ENCODE assay signal across 9 mouse cellular contexts in the genomic region with DNA sequence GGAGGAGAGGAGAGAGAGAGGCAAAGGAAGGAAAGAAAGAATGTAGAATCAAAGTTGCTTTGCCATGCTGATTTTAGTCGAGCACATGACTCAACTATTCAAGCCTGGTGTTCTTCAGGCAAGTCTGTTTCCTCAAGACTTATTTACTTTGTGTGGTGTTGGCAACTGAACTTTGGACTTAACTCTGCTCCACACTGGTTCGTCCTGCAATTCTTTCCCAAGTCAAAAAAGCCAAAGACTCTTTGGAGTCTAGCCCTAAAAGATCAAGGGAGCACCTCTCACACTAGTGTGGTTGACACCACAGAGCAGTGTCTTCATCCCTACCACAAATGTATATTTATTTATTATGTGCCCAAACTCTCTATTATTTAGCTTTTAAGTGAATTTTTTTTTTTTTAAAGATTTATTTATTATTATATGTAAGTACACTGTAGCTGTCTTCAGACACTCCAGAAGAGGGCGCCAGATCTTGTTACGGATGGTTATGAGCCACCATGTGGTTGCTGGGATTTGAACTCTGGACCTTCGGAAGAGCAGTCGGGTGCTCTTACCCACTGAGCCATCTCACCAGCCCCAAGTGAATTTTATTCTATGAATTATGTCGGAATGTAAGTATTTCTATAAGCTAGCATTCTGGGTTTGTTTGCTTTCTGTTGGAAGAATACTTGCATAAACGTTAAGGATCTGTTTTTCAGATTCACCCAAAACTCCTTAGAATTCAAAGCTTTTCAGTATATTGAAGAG. TPM values are rescaled to one million over a fixed set of nuclear protein-coding genes. Genes with fewer than 3 reads are reported as not detected.
A peak's percentile ranks its signal among the peaks of the same experiment; 100 is the strongest.
DNase-seq lines count a peak whose midpoint lies in the region; ATAC-seq and TF ChIP-seq lines count a peak whose summit lies in the region.
"Had no signal": no experiment of that assay in that cellular context is flagged by ENCODE, and none has a peak within 500 bp of the region (broad histone marks: within the 10 kb centered on the region; RNA-seq: fewer than 3 reads in every experiment).

No protein-coding gene starts in this region.

- H3K9me3 ChIP-seq in heart, embryonic 11.5 days (replicated peaks; ENCODE audit: control insufficient read depth, low read length) = no peaks in the 10 kb centered on the region
- H3K9me3 ChIP-seq in hindbrain, postnatal 0 days (ENCODE audit: low read length) = no peaks in the 10 kb centered on the region
- no peaks in the 10 kb centered on the region for H3K9me3 ChIP-seq in midbrain, embryonic 11.5 days (ENCODE audit: control insufficient read depth, low read length)

- peak; percentile 2; the same call in 1 of the 2 replicates for TF ChIP-seq CTCF in hindbrain, postnatal 0 days (IDR thresholded peaks at IDR 0.05; ENCODE audit: low read depth)

- peaks cover 8% of the 10 kb centered on the region; the same call in 1 of the 2 replicates for H3K36me3 ChIP-seq in heart, embryonic 11.5 days (ENCODE audit: control insufficient read depth, insufficient read depth, low read length)
- peaks cover 5% of the 10 kb centered on the region; the same call in 1 of the 2 replicates for H3K36me3 ChIP-seq in hindbrain, postnatal 0 days (ENCODE audit: insufficient read depth, low read length)
- H3K36me3 ChIP-seq in midbrain, embryonic 11.5 days (ENCODE audit: control insufficient read depth, insufficient read depth, low read length) = no peaks in the 10 kb centered on the region

- peak overlapping the region; percentile 98 for H3K4me3 ChIP-seq in heart, embryonic 11.5 days (ENCODE audit: low read depth, low read length)
- peak overlapping the region; percentile 95 for H3K4me3 ChIP-seq in hindbrain, postnatal 0 days (ENCODE audit: low read length)
- no peak overlapping the region for H3K4me3 ChIP-seq in midbrain, embryonic 11.5 days (ENCODE audit: low read depth, low read length)

- peak overlapping the region; percentile 58 for H3K4me2 ChIP-seq in heart, embryonic 11.5 days
- peak overlapping the region; percentile 88 for H3K4me2 ChIP-seq in hindbrain, postnatal 0 days (ENCODE audit: low read depth, low read length)
- H3K4me2 ChIP-seq in midbrain, embryonic 11.5 days = peak overlapping the region; percentile 55; the same call in 1 of the 2 replicates

- H3K4me1 ChIP-seq in heart, embryonic 11.5 days (ENCODE audit: control insufficient read depth, insufficient read depth, low read length) = peaks cover 8% of the 10 kb centered on the region
- peaks cover 9% of the 10 kb centered on the region; the same call in 1 of the 2 replicates for H3K4me1 ChIP-seq in hindbrain, postnatal 0 days (ENCODE audit: insufficient read depth, low read length)
- peaks cover 10% of the 10 kb centered on the region for H3K4me1 ChIP-seq in midbrain, embryonic 11.5 days (ENCODE audit: control insufficient read depth, insufficient read depth, low read length)

- ATAC-seq in heart, embryonic 11.5 days (replicated peaks; ENCODE audit: insufficient number of reproducible peaks, low FRiP score, low TSS enrichment) = no peak
- ATAC-seq in hindbrain, postnatal 0 days = no peak
- ATAC-seq in midbrain, embryonic 11.5 days (ENCODE audit: low FRiP score) = no peak

- H3K27ac ChIP-seq in heart, embryonic 11.5 days (ENCODE audit: low read depth, low read length) = peak overlapping the region; percentile 63; the same call in 1 of the 2 replicates
- H3K27ac ChIP-seq in hindbrain, postnatal 0 days = peak overlapping the region; percentile 99; the same call in 1 of the 2 replicates
- no peak overlapping the region for H3K27ac ChIP-seq in midbrain, embryonic 11.5 days (ENCODE audit: low read depth, low read length)

- 60% methylated on average over 7 of the region's 8 CpGs for WGBS in heart, embryonic 11.5 days (ENCODE audit: insufficient replicate concordance)
- WGBS in hindbrain, postnatal 0 days = 65% methylated on average over 7 of the region's 8 CpGs
- WGBS in midbrain, embryonic 11.5 days = 57% methylated on average over 7 of the region's 8 CpGs

- no peaks in the 10 kb centered on the region for H3K27me3 ChIP-seq in heart, embryonic 11.5 days (ENCODE audit: control insufficient read depth, insufficient read depth, low read length)
- no peaks in the 10 kb centered on the region for H3K27me3 ChIP-seq in hindbrain, postnatal 0 days (ENCODE audit: insufficient read depth, low read length)
- no peaks in the 10 kb centered on the region for H3K27me3 ChIP-seq in midbrain, embryonic 11.5 days (ENCODE audit: control insufficient read depth, insufficient read depth, low read length)

- no peak for DNase-seq in heart, adult 18-20 months
- peak; percentile 83 for DNase-seq in adipocyte (ENCODE audit: low spot score)
- DNase-seq in hindbrain, postnatal 0 days (ENCODE audit: low spot score) = no peak
- DNase-seq in midbrain, embryonic 11.5 days (ENCODE audit: low spot score, missing footprints) = no peak
- DNase-seq in urinary bladder, adult 18-20 months (ENCODE audit: low spot score in 2 of 2) = no peak
- no peak for DNase-seq in embryo, embryonic 10.5 days (ENCODE audit: low spot score)
- DNase-seq in layer of hippocampus, postnatal 14 days (ENCODE audit: low spot score in 2 of 2) = no peak

- H3K9ac ChIP-seq in heart, embryonic 11.5 days (ENCODE audit: low read depth, low read length) = peak overlapping the region; percentile 63
- H3K9ac ChIP-seq in hindbrain, postnatal 0 days (replicated peaks; ENCODE audit: low read length) = no peak overlapping the region
- no peak overlapping the region for H3K9ac ChIP-seq in midbrain, embryonic 11.5 days (ENCODE audit: low read length)

RNA-seq across cellular contexts. Expression of a gene that starts 1.2 kb away (rescaled TPM):
- 68.2 and 69.8 TPM in 2 replicates for polyA plus RNA-seq in heart, embryonic 11.5 days (2014; fragmentation: Nextera tagmentation; extraction: Ambion mirVana)
- 10 to 100 TPM; 25.7 to 26.3 TPM for total RNA-seq in heart, adult 18-20 months (2021)
- total RNA-seq in hindbrain, postnatal 0 days (2014; rRNA removed) = 57.9 and 74.4 TPM in 2 replicates
- 66.1 and 70.7 TPM in 2 replicates for polyA plus RNA-seq in hindbrain, postnatal 0 days (2015; fragmentation: Nextera tagmentation; extraction: Ambion mirVana)
- 107 and 109 TPM in 2 replicates for polyA plus RNA-seq in midbrain, embryonic 11.5 days (2014; fragmentation: Nextera tagmentation; extraction: Ambion mirVana)
- total RNA-seq in layer of hippocampus, postnatal 14 days (2021) = 10 to 100 TPM; 51.5 to 61.6 TPM

RNA-seq across cellular contexts. Expression of a gene that starts 31.5 kb away (rescaled TPM):
- polyA plus RNA-seq in heart, embryonic 11.5 days (2014; fragmentation: Nextera tagmentation; extraction: Ambion mirVana) = not detected in 2 replicates
- total RNA-seq in heart, adult 18-20 months (2021) = not detected
- not detected in 2 replicates for total RNA-seq in hindbrain, postnatal 0 days (2014; rRNA removed)
- not detected in 2 replicates for polyA plus RNA-seq in hindbrain, postnatal 0 days (2015; fragmentation: Nextera tagmentation; extraction: Ambion mirVana)
- 0.14 TPM in 1 of 2 replicates, not detected in the other for polyA plus RNA-seq in midbrain, embryonic 11.5 days (2014; fragmentation: Nextera tagmentation; extraction: Ambion mirVana)
- not detected for total RNA-seq in layer of hippocampus, postnatal 14 days (2021)
- polyA plus RNA-seq: gonadal fat pad, adult 2 months had no signal

RNA-seq across cellular contexts. Expression of a gene that starts 32.2 kb away (rescaled TPM):
- polyA plus RNA-seq in heart, embryonic 11.5 days (2014; fragmentation: Nextera tagmentation; extraction: Ambion mirVana) = 49.7 and 50.4 TPM in 2 replicates
- 10 to 100 TPM; 70.5 to 95.6 TPM for total RNA-seq in heart, adult 18-20 months (2021)
- total RNA-seq in hindbrain, postnatal 0 days (2014; rRNA removed) = 55.6 and 76.7 TPM in 2 replicates
- polyA plus RNA-seq in hindbrain, postnatal 0 days (2015; fragmentation: Nextera tagmentation; extraction: Ambion mirVana) = 68.7 and 69.3 TPM in 2 replicates
- 43.8 and 48.8 TPM in 2 replicates for polyA plus RNA-seq in midbrain, embryonic 11.5 days (2014; fragmentation: Nextera tagmentation; extraction: Ambion mirVana)
- total RNA-seq in layer of hippocampus, postnatal 14 days (2021) = 10 to 100 TPM; 49.7 to 57.7 TPM
